Mouse (Mus musculus) megakaryocyte, embryonic 14.5 days (primary cell): ENCODE measurements around the gene 1700037H04Rik.

Experiments
- FLI1 ChIP-seq: IDR thresholded peaks from 2 replicates; pipeline ENCODE4 v1.6.1; 2012; ENCODE audit warnings: low read length, inconsistent platforms, mixed read lengths
- GATA1 ChIP-seq: IDR thresholded peaks from 3 replicates; pipeline ENCODE4 v1.6.1; 2012; ENCODE audit warnings: mixed read lengths, low read length, inconsistent platforms, borderline replicate concordance

GRCm38 (mm10) chr2:131130849-131131248 lies 29.0 kb downstream of the 1700037H04Rik start:
- TF ChIP-seq GATA1 (no peak), FLI1 (no peak)
